Mouse (Mus musculus) ES-E14 (cell line): ENCODE measurements around the gene Dnmt3b. TPM values are rescaled to one million over a fixed set of nuclear protein-coding genes. Genes with fewer than 3 reads are reported as not detected.
"Not testable (repeated sequence)": the region's sequence is repeated elsewhere in the genome, so short reads cannot be mapped to it uniquely, and the experiment has no call there.

Source experiments
- DNase-seq: peaks from one replicate; pipeline ENCODE4 v3.0.0-alpha.2; 2013; ENCODE audit warnings: low read depth, low spot score
- H3K27ac ChIP-seq: 2 replicates; pipeline ENCODE4 v1.5.1; 2012; ENCODE audit warnings: low read depth, mild to moderate bottlenecking, low read length, moderate library complexity, mixed read lengths; ENCODE audit not compliant: poor library complexity, insufficient read depth, severe bottlenecking
- H3K36me3 ChIP-seq: 2 replicates; pipeline ENCODE4 v1.6.1; 2012; ENCODE audit warnings: mild to moderate bottlenecking, low read length, moderate library complexity, mixed read lengths; ENCODE audit not compliant: control insufficient read depth, poor library complexity, insufficient read depth, severe bottlenecking
- H3K4me1 ChIP-seq, 2 experiments: fragments of 150-350 bp in 1 of 2; sonication (generic) in 1 of 2; 2 replicates each; pipeline ENCODE4 v1.6.1; 2012; ENCODE audit warnings: low read length in 2 of 2, mild to moderate bottlenecking in 1 of 2, mixed read lengths in 1 of 2; ENCODE audit not compliant: control insufficient read depth in 2 of 2, insufficient read depth in 2 of 2, poor library complexity in 1 of 2
- H3K4me3 ChIP-seq, 2 experiments: fragments of 150-350 bp in 1 of 2; sonication (generic) in 1 of 2; 2 replicates each; pipeline ENCODE4 v1.5.1; 2012; ENCODE audit warnings: low read length in 2 of 2, low read depth in 1 of 2, mild to moderate bottlenecking in 1 of 2, mixed read lengths in 1 of 2; ENCODE audit not compliant: insufficient read depth in 1 of 2, poor library complexity in 1 of 2, severe bottlenecking in 1 of 2
- H3K9ac ChIP-seq: 2 replicates; pipeline ENCODE4 v1.6.1; 2012; ENCODE audit warnings: low read depth, mild to moderate bottlenecking, low read length, mixed read lengths; ENCODE audit not compliant: poor library complexity, insufficient read depth, severe bottlenecking
- H3K9me3 ChIP-seq: fragments of 150-350 bp; sonication (generic); 2 replicates; pipeline ENCODE4 v1.6.1; 2012; ENCODE audit warnings: low read depth, mild to moderate bottlenecking, low read length; ENCODE audit not compliant: control insufficient read depth, insufficient read depth
- CHD2 ChIP-seq: IDR thresholded peaks from 2 replicates; pipeline ENCODE4 v1.6.1; 2014; ENCODE audit warnings: mild to moderate bottlenecking, low read depth, low read length, inconsistent platforms
- HCFC1 ChIP-seq: IDR thresholded peaks from 2 replicates; pipeline ENCODE4 v1.6.1; 2012; ENCODE audit warnings: low read length, inconsistent platforms, borderline replicate concordance; ENCODE audit not compliant: insufficient read depth
- MAFK ChIP-seq: IDR thresholded peaks from 2 replicates; pipeline ENCODE4 v1.6.1; 2014; ENCODE audit warnings: mild to moderate bottlenecking, low read depth, low read length, inconsistent platforms; ENCODE audit not compliant: insufficient read depth
- ZC3H11A ChIP-seq: IDR thresholded peaks from 2 replicates; pipeline ENCODE4 v1.6.1; 2012; ENCODE audit warnings: low read depth, mild to moderate bottlenecking, inconsistent platforms, low read length, borderline replicate concordance
- ZNF384 ChIP-seq: IDR thresholded peaks from 2 replicates; pipeline ENCODE4 v1.6.1; 2012; ENCODE audit warnings: low read depth, low read length, inconsistent platforms
- in situ Hi-C, 2 experiments: fragments of 600-800 bp; cut with MboI; formaldehyde crosslinking; loops; one replicate each; pipeline ENCODE4 v1.15.1; 2025; ENCODE audit warnings: low sequenced_read_pairs in 2 of 2, inconsistent platforms in 1 of 2; ENCODE audit not compliant: unreplicated experiment in 2 of 2
- total RNA-seq: library from RNA; depleted of rRNA; stranded (reverse); fragments of 300-350 nt; gene quantifications from 2 replicates; pipeline ENCODE4 v1.2.3, GENCODE M21; 2012

The Dnmt3b gene
- total RNA-seq, 1 experiment: 136 TPM

DNA sequence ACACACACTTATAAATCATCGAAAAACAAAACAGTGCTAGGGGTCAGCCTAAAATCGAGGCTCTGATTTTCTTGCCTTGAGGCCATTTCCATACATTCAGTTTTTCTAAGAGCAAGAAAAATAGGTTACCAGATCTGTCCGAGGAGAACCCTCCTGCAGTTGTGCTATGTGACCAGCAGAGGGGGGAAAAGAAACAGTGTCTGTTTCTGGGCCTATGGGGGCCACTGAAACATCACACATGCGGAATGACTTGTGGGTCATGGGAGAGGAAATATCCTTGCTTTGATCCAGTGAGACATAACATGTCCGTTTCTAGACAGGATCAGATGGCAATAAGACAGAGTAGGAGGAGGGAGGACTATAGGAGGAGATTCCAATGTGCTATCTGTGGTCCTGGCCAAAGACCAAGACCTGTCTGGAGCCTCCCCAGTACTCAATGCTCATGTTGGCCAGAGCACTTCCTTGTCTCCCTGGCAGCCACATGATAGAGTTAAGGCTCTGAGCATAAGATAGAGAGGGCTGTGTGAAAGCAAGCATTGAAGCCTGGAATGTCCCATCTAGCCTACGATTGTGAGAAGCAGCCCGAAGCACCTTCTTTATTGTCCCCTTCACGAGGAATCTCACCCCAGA is 61.6 kb downstream of the Dnmt3b start:
- DNase-seq: peak; percentile 43
- H3K4me3 ChIP-seq: no peak overlapping the region

DNA sequence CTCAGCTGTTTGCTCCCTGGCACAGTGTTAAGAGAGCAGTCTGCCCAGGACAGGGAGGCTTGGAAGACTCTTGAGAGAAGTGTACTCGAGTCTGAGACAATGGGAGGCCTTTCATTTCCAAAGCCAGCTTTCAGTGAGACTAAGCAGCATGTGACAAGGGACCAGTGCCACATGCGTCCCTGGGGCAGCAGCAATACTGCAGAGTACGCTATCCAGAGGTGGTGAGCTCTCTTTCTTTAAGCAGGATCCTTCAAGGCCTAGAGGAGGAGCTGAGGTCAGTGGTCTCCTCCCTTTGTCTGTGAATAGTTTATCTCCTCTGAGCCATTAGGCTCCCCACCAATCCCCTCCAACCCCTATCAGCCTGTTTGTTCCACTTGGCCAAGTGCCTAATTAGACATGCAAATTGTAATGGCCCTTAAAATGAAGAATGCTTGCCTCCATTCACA is 63.4 kb downstream of the Dnmt3b start:
- no peak overlapping the region for H3K27ac ChIP-seq
- H3K9me3 ChIP-seq: no peaks in the 10 kb centered on the region
- in situ Hi-C loops: no loop called here
- no peak overlapping the region for H3K9ac ChIP-seq
- H3K4me3 ChIP-seq: no peak overlapping the region
- TF ChIP-seq CHD2: no peak
- no peak for TF ChIP-seq HCFC1
- no peak for TF ChIP-seq MAFK
- no peak for TF ChIP-seq ZNF384
- TF ChIP-seq ZC3H11A: no peak
- no peaks in the 10 kb centered on the region for H3K36me3 ChIP-seq
- DNase-seq: no peak
- H3K4me1 ChIP-seq: peaks cover 0 to 5% of the 10 kb centered on the region in 2 experiments; a peak in 2 of 4 replicates

More for the DNA sequence above, 61.6 kb downstream of the Dnmt3b start:
- H3K9me3 ChIP-seq: no peaks in the 10 kb centered on the region
- in situ Hi-C loops: no loop called here
- no peak overlapping the region for H3K9ac ChIP-seq
- TF ChIP-seq ZC3H11A: no peak
- no peak for TF ChIP-seq ZNF384
- TF ChIP-seq HCFC1: no peak
- no peak for TF ChIP-seq CHD2
- TF ChIP-seq MAFK: no peak
- no peaks in the 10 kb centered on the region for H3K36me3 ChIP-seq
- no peak overlapping the region for H3K27ac ChIP-seq
- peaks cover 0 to 5% of the 10 kb centered on the region in 2 experiments; a peak in 2 of 4 replicates for H3K4me1 ChIP-seq

DNA sequence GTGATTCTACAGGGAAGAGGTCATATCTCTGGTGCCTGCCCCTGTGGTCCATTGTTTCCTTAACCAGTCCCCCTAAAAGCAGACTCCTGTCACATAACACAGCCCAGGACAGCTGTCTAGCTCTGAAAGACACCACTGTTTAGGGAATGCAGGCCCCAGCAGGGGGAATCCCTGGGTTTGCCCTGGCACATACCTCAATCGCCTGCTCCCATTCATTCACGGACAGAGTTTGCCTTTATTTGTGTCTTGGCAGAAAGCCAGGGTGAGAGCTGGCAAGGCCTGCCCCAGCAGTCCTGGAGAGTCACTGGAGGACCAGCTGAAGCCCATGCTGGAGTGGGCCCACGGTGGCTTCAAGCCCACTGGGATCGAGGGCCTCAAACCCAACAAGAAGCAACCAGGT is 64.0 kb downstream of the Dnmt3b start:
- Histone ChIP-seq H3K4me3 (no peak overlapping the region), H3K9ac (no peak overlapping the region), H3K36me3 (no peaks in the 10 kb centered on the region), H3K4me1 (peaks cover 0 to 5% of the 10 kb centered on the region in 2 experiments; a peak in 2 of 4 replicates), H3K27ac (no peak overlapping the region), H3K9me3 (no peaks in the 10 kb centered on the region)
- TF ChIP-seq MAFK: no peak
- TF ChIP-seq ZC3H11A: no peak
- no peak for TF ChIP-seq CHD2
- in situ Hi-C loops: no loop called here
- no peak for DNase-seq

DNA sequence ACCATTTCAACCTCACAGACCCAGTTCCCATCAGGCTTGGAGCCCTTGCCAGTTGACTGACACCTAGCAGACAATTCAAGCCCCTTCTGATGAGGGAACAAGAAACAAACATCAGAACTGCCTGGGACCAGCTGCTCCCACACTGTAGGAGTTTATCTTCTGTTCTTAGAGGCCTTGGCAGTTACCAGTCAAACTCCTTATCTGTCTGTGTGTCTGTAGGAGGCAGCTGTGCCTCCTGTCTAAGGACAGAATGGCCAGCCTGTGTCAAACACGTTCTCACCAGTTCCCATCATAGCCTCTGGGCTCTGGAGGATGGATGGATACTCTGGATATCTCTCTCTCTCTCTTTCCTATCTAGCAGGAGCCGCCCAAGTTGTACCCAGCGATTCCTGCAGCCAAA is 68.6 kb downstream of the Dnmt3b start:
- H3K27ac ChIP-seq, H3K9ac ChIP-seq, H3K4me3 ChIP-seq, in situ Hi-C loops, H3K9me3 ChIP-seq, H3K4me1 ChIP-seq, DNase-seq, H3K36me3 ChIP-seq: not testable (repeated sequence)

DNA sequence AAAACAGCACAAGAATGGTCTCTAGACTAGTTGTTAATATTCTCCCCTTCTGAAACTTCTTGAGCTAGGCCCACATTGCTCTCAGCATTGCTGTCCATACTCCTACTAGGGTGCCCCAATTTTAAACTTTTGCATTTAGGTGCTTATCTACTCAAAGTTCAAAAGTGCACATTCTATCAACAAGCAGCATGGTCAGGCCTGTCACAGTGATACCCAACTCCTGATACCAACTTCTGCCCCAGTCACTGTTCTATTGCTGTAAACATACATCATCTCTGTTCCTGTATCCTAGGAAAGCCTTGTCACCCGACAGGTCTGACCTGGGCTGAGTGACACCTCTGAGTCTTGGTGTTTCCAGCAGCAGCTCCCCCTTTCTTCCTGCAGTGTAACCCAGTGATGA is 73.8 kb downstream of the Dnmt3b start:
- in situ Hi-C loops: no loop called here
- no peak for DNase-seq
- Histone ChIP-seq H3K9me3 (no peaks in the 10 kb centered on the region), H3K36me3 (no peaks in the 10 kb centered on the region), H3K9ac (no peak overlapping the region), H3K4me1 (no peaks in the 10 kb centered on the region), H3K27ac (no peak overlapping the region), H3K4me3 (no peak overlapping the region)
- no peak for TF ChIP-seq MAFK
- TF ChIP-seq ZC3H11A: no peak
- TF ChIP-seq CHD2: no peak
- no peak for TF ChIP-seq ZNF384
- TF ChIP-seq HCFC1: no peak
